Mouse (Mus musculus) common myeloid progenitor, adult 5-6 weeks (primary cell): Measurements from ENCODE around the gene Gga1. TPM values are rescaled to one million over a fixed set of nuclear protein-coding genes. Genes with fewer than 3 reads are reported as not detected.

Source experiments
- ATAC-seq: replicated peaks from 2 replicates; pipeline ENCODE4 v1.8.0; 2016; ENCODE audit warnings: low read depth, mild to moderate bottlenecking, moderate TSS enrichment, inconsistent platforms; ENCODE audit not compliant: poor library complexity, severe bottlenecking
- total RNA-seq: library from RNA; stranded (forward); fragments of 200-1000, 187-1606 nt; gene quantifications from 2 replicates; pipeline ENCODE4 v1.2.3, GENCODE M21; 2017

The Gga1 gene
- total RNA-seq, 1 experiment from 2014 or later, result 19.5 TPM

DNA sequence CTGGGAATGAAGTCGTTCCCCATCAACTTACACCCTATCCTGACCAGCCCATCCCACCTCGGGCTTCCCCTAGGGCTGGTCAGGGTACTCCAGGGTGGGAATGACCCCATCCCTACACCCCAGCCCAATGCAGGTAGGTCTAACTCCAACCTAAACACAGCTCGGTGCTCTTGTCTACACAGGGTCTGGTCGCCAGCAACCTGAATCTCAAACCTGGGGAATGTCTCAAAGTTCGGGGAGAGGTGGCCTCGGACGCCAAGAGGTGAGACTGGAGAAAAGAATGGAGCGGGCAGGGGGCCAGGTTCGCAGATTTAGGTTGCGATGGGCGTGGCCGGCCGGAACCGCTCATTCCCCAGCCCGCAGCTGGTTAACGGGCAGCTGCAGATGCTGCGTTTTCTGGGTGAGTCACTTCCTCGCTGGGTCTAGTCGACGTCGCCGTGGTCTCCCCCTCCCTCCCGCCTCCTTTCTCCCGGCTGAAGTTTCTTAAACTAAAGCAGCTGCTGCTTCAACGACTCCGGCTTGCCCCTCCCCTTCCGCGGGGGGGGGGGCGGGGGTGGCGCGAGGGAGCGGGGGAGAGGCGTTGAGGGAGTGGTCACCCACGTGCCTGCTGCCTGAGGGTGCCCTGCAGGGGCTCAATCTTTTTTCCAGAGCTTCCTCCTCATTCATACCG lies 50.9 kb downstream of the Gga1 start:
- ATAC-seq, result peak; percentile 61

DNA sequence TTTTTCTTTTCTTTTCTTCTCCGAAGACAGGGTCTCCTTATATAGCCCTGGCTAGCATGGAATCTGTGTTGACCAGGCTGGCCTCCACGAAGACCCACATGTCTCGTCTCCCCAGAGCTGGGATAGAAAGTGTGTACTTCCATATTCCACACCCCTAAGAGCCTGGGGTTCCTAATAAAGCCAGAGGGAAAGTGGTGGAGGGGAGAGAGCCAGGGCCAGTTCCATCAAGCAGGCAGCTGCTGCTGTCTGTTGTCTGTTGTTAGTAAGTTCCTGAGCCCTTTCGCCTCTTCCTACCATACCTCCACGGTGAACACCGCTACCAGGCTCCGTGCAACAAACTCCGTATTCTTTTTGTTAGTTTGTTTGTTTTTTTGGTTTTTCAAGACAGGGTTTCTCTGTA lies 51.5 kb downstream of the Gga1 start:
- ATAC-seq, result no peak

DNA sequence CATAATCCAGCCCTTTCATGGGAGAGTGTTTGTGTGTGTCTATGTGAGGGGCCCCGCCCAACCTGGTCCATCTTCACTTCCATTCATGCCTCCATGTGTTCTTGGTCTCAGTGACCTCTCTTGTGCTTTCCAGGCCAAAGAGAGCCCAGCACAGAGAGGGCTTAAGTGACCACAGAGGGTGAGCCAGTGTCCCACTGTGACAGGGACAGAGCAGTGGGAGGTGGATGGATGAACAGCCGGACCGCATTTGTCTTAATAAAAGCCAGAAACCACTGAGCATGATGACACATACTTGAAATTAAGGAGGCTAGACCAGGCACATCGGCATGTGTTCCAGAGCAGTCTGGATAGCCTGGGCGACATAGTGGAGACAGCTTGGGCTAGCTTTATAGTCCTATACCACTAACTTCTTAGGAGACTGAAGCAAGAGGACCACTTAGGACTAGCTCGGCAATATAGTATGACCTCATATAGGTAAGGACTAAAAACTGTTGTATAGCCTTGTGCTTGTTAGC lies 53.3 kb downstream of the Gga1 start:
- no peak for ATAC-seq

DNA sequence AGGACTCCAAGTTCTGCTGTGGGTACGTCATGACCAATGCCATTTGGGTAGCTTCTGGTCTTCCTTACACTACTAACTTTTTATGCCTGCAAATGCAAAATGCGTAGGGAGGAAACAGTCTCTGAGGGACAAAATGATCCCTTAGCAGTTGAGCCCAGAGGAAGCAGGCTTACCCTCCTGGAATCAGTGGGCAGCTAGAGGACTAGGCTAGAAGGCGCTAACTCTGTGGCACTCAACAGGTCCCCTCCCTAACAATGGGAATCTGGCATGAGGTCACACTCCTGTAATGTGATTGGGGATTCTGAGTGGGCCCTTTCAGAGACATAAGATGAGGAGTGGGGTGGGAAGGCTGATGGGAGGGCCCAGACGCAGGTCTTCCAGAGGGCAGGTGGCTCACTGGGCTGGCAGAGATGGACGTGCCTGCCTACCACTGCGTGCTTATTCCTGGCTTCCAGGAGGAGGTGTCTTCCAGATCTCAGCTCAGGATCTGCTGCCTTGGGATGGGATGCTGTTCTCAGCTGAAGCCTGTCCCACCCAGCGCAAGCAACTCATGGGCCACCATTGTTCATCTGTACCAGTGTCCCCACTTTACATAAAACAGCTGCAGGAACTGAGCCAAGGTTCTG lies 53.9 kb downstream of the Gga1 start:
- ATAC-seq, result no peak

DNA sequence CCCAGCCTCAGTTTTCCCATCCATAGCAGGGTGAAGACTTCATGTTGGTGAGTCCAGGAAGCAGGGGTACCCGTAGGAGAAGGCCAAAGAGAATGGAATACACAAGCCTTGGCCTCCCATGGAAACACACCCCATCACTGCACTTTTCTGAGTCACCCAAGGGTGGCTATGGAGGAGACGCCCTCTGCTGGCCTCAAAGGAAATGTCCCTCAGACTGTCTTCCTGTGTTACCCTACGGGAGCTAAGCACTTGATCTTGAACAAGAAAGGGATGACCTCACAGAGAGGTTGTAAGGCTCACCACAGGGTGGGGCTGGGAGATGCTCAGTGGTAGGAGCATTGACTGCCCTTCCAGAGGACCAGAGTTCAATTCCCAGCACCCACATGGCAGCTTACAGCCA lies 54.6 kb downstream of the Gga1 start:
- ATAC-seq, result peak; percentile 59

DNA sequence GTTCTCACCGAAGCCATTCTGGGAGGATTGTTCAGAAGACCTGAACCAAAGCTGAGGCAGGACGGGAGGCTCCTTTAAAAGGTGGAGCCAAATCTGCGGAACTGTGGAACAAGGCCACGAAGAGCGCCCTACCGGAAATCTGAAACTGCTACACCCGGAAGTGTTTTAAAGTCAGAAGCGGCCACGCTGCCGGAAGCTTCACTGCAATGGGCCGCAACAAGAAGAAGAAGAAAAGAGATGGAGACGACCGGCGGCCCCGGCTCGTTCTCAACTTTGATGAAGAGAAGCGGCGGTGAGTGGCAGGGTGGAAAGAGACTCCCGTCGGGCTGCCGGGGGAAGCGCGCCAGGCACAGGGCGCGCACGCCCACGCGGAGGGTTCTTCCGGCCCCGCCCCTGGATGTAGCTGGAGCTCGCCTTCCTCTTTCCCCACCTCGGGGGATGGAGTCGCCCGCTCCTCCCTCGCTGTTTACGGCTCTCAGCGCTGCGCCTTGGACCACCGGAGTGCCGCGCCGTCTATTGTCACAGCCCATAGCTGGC lies 57.9 kb downstream of the Gga1 start, which contains the start of gene Nol12:
Nol12 (plus strand) TSS at position 150 of the 537 bp plus-strand sequence.
- peak; percentile 82 for ATAC-seq

DNA sequence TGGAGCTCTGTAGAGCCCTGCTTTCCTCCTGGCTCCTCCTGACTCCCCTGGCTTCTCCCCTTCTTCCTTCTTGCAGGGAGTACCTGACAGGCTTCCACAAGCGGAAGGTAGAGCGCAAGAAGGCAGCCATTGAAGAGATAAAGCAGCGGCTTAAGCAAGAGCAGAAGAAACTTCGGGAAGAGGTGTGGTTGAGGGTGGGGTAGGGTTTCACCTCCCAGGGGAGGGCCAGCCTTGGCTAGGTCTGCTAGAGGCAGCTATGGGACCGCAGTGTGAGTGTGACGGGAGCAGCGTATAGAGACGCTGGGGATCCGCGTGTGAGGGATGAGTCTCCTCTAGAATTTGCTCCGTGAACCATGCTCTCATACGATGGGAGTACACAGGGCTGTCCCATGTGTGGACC lies 59.4 kb downstream of the Gga1 start:
- ATAC-seq, result no peak

DNA sequence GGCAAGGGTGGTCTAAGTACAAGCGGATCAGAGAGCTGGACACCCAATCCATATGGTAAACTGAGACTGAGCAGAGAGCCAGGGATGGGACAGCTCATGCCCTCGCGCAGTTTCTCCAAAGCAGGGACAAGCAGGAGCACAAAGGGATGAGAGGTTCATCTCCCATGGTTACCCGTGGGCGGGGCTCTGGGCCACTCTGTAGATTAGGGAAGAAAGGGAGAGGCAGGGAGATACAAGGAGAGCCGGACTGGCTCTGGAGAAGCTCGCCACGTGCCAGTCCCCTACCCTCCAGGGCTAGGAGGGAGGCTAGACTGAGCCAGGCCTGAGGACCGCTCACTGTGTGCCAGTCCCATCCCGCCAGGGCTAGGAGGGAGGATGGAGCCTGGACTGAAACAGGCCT lies 60.3 kb downstream of the Gga1 start:
- no peak for ATAC-seq

DNA sequence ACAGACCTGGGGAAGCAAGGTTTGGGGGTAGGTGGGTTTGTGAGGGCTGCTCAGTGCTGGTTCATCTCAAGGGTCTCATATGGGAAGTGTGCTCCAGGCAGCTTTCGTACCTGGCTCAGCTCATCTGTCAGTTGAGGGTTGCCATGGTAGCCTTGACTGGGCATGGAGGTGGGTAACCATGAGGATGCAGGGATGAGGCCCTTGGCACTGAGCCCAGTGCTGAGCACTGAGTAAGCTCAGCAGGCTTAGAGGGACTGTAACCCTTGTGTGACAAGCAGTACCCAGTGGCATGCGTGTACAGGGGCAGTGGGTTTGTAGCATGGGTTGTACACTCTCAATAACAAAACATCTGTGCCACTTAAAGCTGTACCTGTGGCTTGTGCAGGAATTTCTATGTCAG lies 61.0 kb downstream of the Gga1 start:
- ATAC-seq, result no peak

DNA sequence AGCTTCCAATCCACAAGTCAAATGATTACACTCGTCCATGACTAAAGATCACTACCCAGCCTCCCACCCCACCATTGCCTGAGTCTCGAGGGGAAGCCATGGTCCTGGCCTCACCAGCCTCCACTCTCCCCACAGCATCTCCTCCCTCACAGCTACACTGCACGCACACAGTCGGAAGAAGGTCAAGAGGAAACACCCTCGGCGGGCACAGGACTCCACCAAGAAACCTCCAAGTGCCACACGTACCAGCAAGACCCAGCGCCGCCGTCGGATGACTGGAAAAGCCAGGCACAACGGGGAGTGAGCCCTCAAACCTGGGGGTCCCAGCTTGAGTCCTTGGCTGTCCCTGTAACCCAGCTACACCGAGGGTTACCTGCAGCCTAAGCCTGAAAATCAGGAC lies 63.3 kb downstream of the Gga1 start:
- no peak for ATAC-seq

DNA sequence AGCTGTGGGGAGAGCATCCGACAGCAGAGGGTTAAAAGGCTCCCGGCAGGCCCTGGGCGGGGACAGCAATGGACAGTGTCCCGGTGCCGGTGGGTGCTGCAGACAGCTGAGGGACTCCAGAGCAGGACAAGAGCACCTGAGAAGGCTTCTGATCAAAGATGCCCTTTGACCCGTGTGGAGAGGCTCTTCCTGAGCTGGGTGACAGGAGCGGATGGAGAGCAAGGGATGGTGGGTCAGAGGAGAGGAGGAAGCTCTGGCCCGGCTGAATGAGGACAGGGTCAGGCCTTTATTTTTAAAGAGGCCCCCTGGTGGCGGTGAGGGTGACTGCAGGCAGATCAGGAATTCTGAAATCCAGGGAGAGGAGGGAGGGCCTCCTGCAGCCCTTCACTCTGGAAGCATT lies 65.7 kb downstream of the Gga1 start:
- ATAC-seq, result peak; percentile 64

Other genes starting within 250 kb of the Gga1 start
- not detected in 2 replicates for gene Elfn2, start 158.4 kb upstream of the Gga1 start, total RNA-seq
- 9.2 and 13.6 TPM in 2 replicates for gene Mfng, start 103.7 kb upstream of the Gga1 start, total RNA-seq
- gene Card10, start 74.1 kb upstream of the Gga1 start, total RNA-seq, result not detected in 2 replicates
- not detected in 2 replicates for gene Cdc42ep1, start 34.6 kb upstream of the Gga1 start, total RNA-seq
- gene Lgals2, start 21.7 kb upstream of the Gga1 start, total RNA-seq, result not detected in 2 replicates
- 2.7 TPM in 1 of 2 replicates, not detected in the other for gene Gm49510, start 22.5 kb downstream of the Gga1 start, total RNA-seq
- 17.4 and 33.3 TPM in 2 replicates for gene Sh3bp1, start 22.6 kb downstream of the Gga1 start, total RNA-seq
- gene Pdxp, start 36.7 kb downstream of the Gga1 start, total RNA-seq, result 4.1 and 9.2 TPM in 2 replicates
- gene Lgals1, start 49.5 kb downstream of the Gga1 start, total RNA-seq, result 322 and 335 TPM in 2 replicates
- 27.8 and 29.7 TPM in 2 replicates for gene Nol12, start 57.7 kb downstream of the Gga1 start, total RNA-seq
- gene Triobp, start 70.5 kb downstream of the Gga1 start, total RNA-seq, result 25.0 and 35.6 TPM in 2 replicates
- gene H1f0, start 151.3 kb downstream of the Gga1 start, total RNA-seq, result 53.4 and 60.7 TPM in 2 replicates
- 1.4 and 3.5 TPM in 2 replicates for gene Galr3, start 164.7 kb downstream of the Gga1 start, total RNA-seq
- gene Ankrd54, start 185.7 kb downstream of the Gga1 start, total RNA-seq, result 12.0 and 18.3 TPM in 2 replicates
- gene Eif3l, start 198.0 kb downstream of the Gga1 start, total RNA-seq, result 227 and 237 TPM in 2 replicates
- 2.3 and 2.5 TPM in 2 replicates for gene Micall1, start 231.7 kb downstream of the Gga1 start, total RNA-seq